8 mouse cellular contexts compared by ENCODE assay signal in the genomic region with DNA sequence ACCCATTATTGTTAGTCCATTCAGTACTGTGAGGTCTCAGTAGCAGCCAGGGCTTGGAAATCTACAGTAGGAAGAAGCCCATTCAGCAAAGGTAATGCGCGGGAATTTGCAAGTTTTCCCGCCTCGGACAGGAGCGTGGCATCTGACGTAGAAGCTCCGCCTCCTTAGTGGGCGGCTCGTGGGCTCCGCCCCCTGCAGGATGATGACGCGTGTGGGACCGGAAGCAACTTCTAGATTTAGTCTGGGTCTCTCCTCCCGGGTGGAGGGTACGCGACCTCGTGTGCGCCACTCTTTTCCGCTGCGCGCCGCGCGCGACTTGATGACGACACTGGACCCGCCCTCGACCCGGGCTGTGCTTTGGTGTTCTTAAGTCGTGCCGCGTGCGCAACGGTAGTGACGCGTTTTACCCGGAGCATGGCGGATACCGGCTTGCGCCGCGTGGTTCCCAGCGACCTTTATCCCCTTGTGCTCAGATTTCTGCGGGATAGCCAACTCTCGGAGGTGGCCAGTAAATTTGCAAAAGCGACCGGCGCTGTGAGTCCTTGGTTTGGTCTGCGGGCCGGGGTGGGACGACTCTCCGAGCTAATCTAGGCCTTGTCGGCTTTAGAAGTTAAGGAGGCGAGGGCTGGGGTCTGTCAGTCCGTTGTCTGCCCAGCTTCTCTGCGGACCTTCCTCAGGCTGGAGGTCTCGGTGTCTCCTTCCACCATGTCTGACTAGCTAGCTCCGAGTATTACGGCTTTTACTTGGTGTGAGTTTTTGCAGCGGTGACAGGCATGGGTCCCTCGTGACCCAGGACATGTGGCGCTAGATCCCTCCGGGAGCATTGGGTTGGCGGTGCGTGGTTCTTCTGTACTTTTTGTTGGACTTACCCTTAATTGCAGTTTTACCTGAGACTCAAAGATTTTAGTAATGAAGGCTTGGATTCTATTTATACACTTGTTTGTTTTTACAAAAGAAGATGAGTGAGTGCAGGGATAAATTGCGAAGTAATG. TPM values are rescaled to one million over a fixed set of nuclear protein-coding genes. Genes with fewer than 3 reads are reported as not detected.
A peak's percentile ranks its signal among the peaks of the same experiment; 100 is the strongest.
DNase-seq lines count a peak whose midpoint lies in the region; ATAC-seq lines count a peak whose summit lies in the region.

Gene Nolc1 (plus strand): TSS at position 248 of the 992 bp plus-strand sequence.

- H3K9ac ChIP-seq in lung, embryonic 16.5 days (ENCODE audit: low read length): peak within 1 kb of the TSS; percentile 82

- H3K27ac ChIP-seq in lung, embryonic 16.5 days (ENCODE audit: low read length): peak within 1 kb of the TSS; percentile 69

- H3K9me3 ChIP-seq in lung, embryonic 16.5 days (ENCODE audit: control insufficient read depth, low read length): no peaks in the 10 kb centered on the region

- H3K4me1 ChIP-seq in lung, embryonic 16.5 days (replicated peaks; ENCODE audit: control insufficient read depth, insufficient read depth, low read length): peaks cover 12% of the 10 kb centered on the region

- peak; percentile 96 to 97 for ATAC-seq in hematopoietic stem cell, adult 5-6 weeks (replicated peaks in 1 of 2; ENCODE audit: insufficient read depth in 1 of 2, low FRiP score in 2 of 2, low TSS enrichment in 1 of 2, low read depth in 1 of 2, poor library complexity in 2 of 2, severe bottlenecking in 2 of 2)
- ATAC-seq in lung, embryonic 16.5 days (ENCODE audit: low read depth): peak; percentile 98

- no peaks in the 10 kb centered on the region for H3K27me3 ChIP-seq in lung, embryonic 16.5 days (ENCODE audit: control insufficient read depth, insufficient read depth, low read depth, low read length)

- H3K4me3 ChIP-seq in lung, embryonic 16.5 days (ENCODE audit: low read length): peak within 1 kb of the TSS; percentile 86

- WGBS in lung, embryonic 16.5 days: under 1% methylated on average over 66 of the region's 66 CpGs

- peak; percentile 99 for DNase-seq in MEL-GATA-1-ER (ENCODE audit: extremely low read depth, low read depth)
- peak; percentile 98 for DNase-seq in cerebellum, adult 8-10 months
- peak; percentile 100 for DNase-seq in forelimb bud, embryonic 11.5 days (ENCODE audit: low read depth, low spot score)
- peak; percentile 94 for DNase-seq in layer of hippocampus, adult 9-10 months (ENCODE audit: low spot score)
- DNase-seq in ovary, postnatal 10 days (ENCODE audit: low spot score): peak; percentile 95
- peak; percentile 99 for DNase-seq in thymus, postnatal 10 days (ENCODE audit: low spot score in 2 of 2)

- H3K4me2 ChIP-seq in lung, embryonic 16.5 days (ENCODE audit: low read depth, low read length): peak within 1 kb of the TSS; percentile 73

- H3K36me3 ChIP-seq in lung, embryonic 16.5 days (ENCODE audit: control insufficient read depth, insufficient read depth, low read length): peaks cover 34% of the 10 kb centered on the region

RNA-seq across cellular contexts. Expression of gene Nolc1, which starts in this region (rescaled TPM):
- total RNA-seq in hematopoietic stem cell, adult 5-6 weeks (2017): 105 and 177 TPM in 2 replicates
- polyA plus RNA-seq in lung, embryonic 16.5 days (2015; fragmentation: Nextera tagmentation; extraction: Ambion mirVana): 59.2 and 66.2 TPM in 2 replicates

Comparison
In these comparisons a context has a peak if more than half of its experiments do, and no peak if none do; other contexts are left out.
1. Peak in every context shown above with its lines: DNase-seq, ATAC-seq, H3K4me3 ChIP-seq and H3K27ac ChIP-seq.